Mouse (Mus musculus) kidney, postnatal 36 days (tissue): ENCODE measurements at regions not wholly inside any gene's neighbourhood (a gene's known extent, or its start where the extent isn't known, plus 50 kb on each side); places are given as distances from the start of the nearest gene placed in this dataset.

ENCODE experiments used
- DNase-seq, 2 experiments: peaks; one replicate each; pipeline ENCODE4 v3.0.0; 2021 to 2022; ENCODE audit warnings: mixed read lengths in 2 of 2

GRCm38 (mm10) chr8:107864802-107865651 lies 77.4 kb upstream of the Zfhx3 start:
- DNase-seq, result no peak

GRCm38 (mm10) chr8:107865744-107866143 lies 76.7 kb upstream of the Zfhx3 start:
- DNase-seq, result no peak

GRCm38 (mm10) chr8:107871718-107872117 lies 70.7 kb upstream of the Zfhx3 start:
- no peak for DNase-seq

DNA sequence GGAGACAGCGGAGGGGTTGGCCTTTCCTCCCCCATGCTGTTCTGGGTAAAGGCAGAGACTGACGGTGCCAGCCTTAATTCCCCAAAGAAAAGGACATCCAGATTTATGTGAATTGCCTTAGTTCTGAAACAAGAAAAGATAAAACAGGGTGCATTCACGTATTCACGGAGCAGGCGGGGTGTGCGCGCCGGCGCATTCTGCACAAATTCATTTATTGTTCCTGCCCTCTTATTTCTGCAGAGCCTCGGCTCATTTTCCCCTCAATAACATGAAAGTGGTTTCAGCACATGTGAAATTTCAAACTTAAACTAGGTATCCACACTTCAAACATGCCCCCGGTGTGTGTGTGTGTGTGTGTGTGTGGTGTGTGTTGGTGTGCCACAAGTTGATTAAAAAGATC lies 70.3 kb upstream of the Zfhx3 start:
- no peak for DNase-seq

DNA sequence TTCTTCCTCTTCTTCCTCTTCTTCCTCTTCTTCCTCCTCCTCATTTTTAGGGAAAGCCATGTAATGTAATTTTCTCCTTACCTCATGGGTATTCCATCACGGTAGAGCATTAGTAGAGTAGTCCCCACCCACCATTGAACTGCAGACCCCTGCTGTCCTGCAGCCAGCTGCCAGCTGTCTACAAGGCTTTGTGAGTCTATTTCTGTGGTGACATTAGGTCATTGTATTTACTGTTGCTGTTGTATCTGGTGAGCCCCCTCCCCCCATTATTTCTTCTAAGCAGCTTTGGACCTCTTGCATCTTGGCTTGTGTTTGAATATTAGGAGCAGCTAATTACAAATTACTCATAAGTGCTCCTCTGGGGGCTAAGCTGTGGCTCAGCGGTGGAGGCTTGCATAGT lies 66.0 kb upstream of the Zfhx3 start:
- DNase-seq, result no peak

DNA sequence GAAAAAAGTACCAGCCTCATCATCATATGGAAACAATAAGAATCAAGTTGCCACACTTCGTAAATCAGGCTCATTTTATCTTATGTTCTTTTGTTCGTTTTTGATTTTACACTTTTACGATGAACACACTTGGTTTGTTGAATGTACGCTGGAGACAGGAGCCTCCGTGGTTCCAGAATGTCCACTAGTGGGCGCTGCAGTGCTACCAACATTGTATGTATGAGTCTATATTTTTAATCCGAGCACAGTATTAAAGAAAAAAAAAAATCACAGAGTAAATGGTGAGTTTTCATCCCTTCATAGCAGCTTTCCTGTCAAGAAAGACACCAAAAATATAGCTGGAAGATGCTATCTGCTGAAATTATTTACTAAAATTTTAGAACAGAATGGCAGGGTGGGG lies 60.6 kb upstream of the Zfhx3 start:
- DNase-seq, result peak; percentile 34 to 82

DNA sequence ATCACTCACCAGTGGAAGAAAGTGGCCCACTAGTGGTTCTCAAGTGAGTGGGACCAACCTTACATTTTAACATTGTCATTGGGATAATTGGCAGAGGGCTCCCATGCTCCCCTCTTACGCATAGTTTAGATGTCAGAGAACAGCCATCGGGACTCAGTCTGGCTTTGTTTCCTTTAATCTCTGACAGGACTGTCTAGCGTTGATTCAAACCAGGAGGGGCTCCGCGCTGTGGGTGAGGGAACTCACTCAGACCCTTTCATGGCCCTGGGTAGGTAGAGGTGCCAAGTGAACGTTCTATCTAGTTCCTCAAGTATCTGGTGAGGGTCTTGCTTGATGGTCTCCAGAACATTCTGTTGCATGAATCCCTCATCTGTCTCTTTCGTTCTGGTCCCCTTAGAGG lies 56.9 kb upstream of the Zfhx3 start:
- DNase-seq, result no peak

DNA sequence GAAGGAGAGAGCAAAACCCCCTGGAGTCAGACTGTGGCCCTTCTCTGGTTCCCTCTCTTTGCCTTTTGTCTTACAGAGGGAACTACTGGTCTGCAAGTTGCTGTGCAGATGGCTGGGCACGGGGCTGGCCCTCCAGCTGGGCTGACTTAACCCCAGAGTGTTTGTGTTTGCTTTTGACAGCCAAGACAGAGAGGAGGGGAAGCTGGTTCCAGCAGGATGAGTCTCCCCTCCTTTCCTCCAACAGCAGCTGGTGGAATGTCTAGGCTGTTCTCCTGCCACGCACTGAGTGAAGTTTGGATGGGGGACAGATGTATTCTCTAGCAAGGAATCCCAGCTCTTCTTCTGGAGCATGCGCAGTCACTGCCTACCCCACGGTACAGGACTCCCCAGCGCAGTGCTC lies 56.5 kb upstream of the Zfhx3 start:
- DNase-seq, result no peak

- no peak for DNase-seq
These were observed 55.8 kb upstream of the Zfhx3 start for GRCm38 (mm10) chr8:107886516-107887253.

- no peak for DNase-seq
These were observed 55.1 kb upstream of the Zfhx3 start for GRCm38 (mm10) chr8:107887333-107887732.

- no peak for DNase-seq
These were observed 51.5 kb upstream of the Zfhx3 start for GRCm38 (mm10) chr8:107890922-107891321.
